Mouse (Mus musculus): ENCODE results near the gene Bckdha.

DNA sequence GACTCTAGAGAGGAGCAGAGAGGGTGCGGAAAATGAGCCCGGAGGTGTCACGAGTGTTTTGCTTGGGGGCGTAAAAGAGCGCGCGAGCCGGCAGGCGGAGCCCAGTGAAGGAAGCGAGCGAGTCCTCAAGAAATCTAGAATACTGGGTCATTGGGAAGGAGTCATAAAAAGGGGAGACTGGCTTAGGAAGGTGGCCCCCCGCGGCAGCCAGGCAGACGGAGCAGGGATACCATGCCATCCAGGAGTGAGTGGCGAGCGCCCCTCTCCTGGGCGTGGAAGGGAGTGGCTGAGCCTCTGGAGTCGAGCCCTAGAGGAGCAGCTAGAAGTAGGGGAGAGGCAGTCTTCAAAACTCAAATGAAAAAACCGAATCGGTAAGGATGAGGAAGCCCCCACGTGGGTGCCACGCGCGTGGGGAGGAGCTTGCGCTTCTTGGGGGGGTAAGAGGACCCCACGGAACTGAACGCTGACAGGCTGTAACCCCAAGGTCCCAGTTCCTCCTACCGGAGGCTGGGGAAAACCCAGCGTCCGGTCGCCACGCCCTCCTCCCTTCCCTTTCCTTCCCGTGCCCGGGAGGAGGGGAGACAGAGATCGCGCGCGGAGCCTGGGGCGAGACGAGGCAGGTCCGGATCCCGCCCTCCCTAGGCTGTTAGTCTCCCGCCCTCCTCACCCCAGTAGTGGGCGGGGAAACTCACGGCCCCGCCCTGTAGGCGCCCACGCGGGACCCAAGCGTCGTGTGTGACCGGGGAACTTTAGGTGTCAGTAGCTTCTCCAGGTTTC, 30.2 kb upstream of the Bckdha start:
- TF ChIP-seq CTCF (IDR thresholded peaks at IDR 0.05; ENCODE audit: extremely low read depth, insufficient read depth, insufficient read length, insufficient replicate concordance) (no peak), POLR2A (IDR thresholded peaks at IDR 0.05; ENCODE audit: low read depth, low read length) (no peak)

Data from spleen, adult 2 months (tissue).